Mouse (Mus musculus) limb, embryonic 12.5 days (tissue): ENCODE measurements around the gene Ebi3. TPM values are rescaled to one million over a fixed set of nuclear protein-coding genes. Genes with fewer than 3 reads are reported as not detected.
"Not testable (repeated sequence)": the region's sequence is repeated elsewhere in the genome, so short reads cannot be mapped to it uniquely, and the experiment has no call there.

ENCODE experiments used
- ATAC-seq: fragments of 200-750 bp; cut with Nextera tagmentation; 2 replicates; pipeline ENCODE4 v1.8.0; 2017; ENCODE audit warnings: low read depth, moderate TSS enrichment; ENCODE audit not compliant: insufficient number of reproducible peaks, insufficient read depth, low FRiP score, low TSS enrichment
- H3K27ac ChIP-seq: fragments of 300-500 bp; sonication (generic); 2 replicates; pipeline ENCODE4 v1.5.1; 2016; ENCODE audit warnings: mild to moderate bottlenecking, moderate library complexity
- H3K27me3 ChIP-seq: fragments of 300-500 bp; sonication (generic); 2 replicates; pipeline ENCODE4 v1.6.1; 2016; ENCODE audit warnings: mild to moderate bottlenecking, moderate library complexity
- H3K36me3 ChIP-seq: fragments of 300-500 bp; sonication (generic); 2 replicates; pipeline ENCODE4 v1.6.1; 2016; ENCODE audit warnings: mild to moderate bottlenecking, moderate library complexity
- H3K4me1 ChIP-seq: fragments of 300-500 bp; sonication (generic); replicated peaks from 2 replicates; pipeline ENCODE4 v1.6.1; 2016
- H3K4me2 ChIP-seq: fragments of 300-500 bp; sonication (generic); 2 replicates; pipeline ENCODE4 v1.6.1; 2016; ENCODE audit warnings: mild to moderate bottlenecking, moderate library complexity
- H3K4me3 ChIP-seq: fragments of 300-500 bp; sonication (generic); replicated peaks from 2 replicates; pipeline ENCODE4 v1.5.1; 2016; ENCODE audit warnings: mild to moderate bottlenecking
- H3K9ac ChIP-seq: fragments of 300-500 bp; sonication (generic); replicated peaks from 2 replicates; pipeline ENCODE4 v1.6.1; 2016; ENCODE audit warnings: mild to moderate bottlenecking, moderate library complexity
- H3K9me3 ChIP-seq: fragments of 300-500 bp; sonication (generic); 2 replicates; pipeline ENCODE4 v1.6.1; 2016; ENCODE audit warnings: mild to moderate bottlenecking, moderate library complexity
- WGBS: fragments of 180-500 bp; shearing (Covaris S2); methylation state at CpG from one replicate; pipeline ENCODE4 v1.1.7; 2016; 5-methylcytosine and 5-hydroxymethylcytosine counted together
- polyA plus RNA-seq: library from polyadenylated mRNA; unstranded; fragments of >200 nt; fragmentation: Nextera tagmentation; extraction: Ambion mirVana; gene quantifications from 2 replicates; pipeline ENCODE4 v1.2.1, GENCODE M21; 2016

Gene Ebi3
- 1.6 TPM in 2 replicates for polyA plus RNA-seq

GRCm38 (mm10) chr17:55952447-55953027, at the start of gene Ebi3:
Gene Ebi3 (plus strand): TSS chr17:55952640.
- Histone ChIP-seq H3K36me3 (no peaks in the 10 kb centered on the region), H3K27me3 (peaks cover 41% of the 10 kb centered on the region), H3K27ac (no peak within 1 kb of the TSS), H3K9ac (no peak within 1 kb of the TSS), H3K4me3 (no peak within 1 kb of the TSS), H3K4me2 (no peak within 1 kb of the TSS), H3K9me3 (no peaks in the 10 kb centered on the region), H3K4me1 (peaks cover 13% of the 10 kb centered on the region; the same call in 1 of the 2 replicates)
- WGBS = 71% methylated on average over 6 of the region's 6 CpGs
- no peak for ATAC-seq

- WGBS = 74% methylated on average over 2 of the region's 2 CpGs
- Histone ChIP-seq H3K4me2 (no peak overlapping the region), H3K27me3 (no peaks in the 10 kb centered on the region), H3K9ac (no peak overlapping the region), H3K4me3 (no peak overlapping the region), H3K4me1 (no peaks in the 10 kb centered on the region), H3K9me3 (peaks cover 16% of the 10 kb centered on the region), H3K27ac (no peak overlapping the region), H3K36me3 (peaks cover 5% of the 10 kb centered on the region)
- ATAC-seq = no peak
Measured at GRCm38 (mm10) chr17:55903087-55903486, 49.4 kb upstream of the Ebi3 start.

DNA sequence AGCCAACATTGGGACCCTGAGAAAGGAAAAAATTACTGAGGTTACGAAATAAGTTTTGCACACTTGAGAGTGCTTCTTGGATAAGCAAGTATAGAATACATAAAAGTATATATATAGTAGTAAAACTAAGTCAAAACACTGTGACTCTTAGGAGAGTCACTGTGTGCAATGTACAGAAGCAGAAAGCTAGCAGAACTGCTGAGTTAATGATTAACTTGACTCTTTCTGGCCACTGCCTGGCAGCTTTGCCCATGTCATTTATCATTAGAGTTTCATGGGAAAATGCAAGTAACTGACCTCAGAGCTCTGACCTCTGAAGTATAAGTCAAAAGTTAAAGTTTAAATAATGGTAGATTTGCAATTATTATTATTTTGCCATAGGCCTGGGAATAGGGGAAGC, 48.8 kb upstream of the Ebi3 start:
- WGBS = 95% methylated on average over 1 of the region's 1 CpGs
- Histone ChIP-seq H3K4me3 (no peak overlapping the region), H3K27me3 (no peaks in the 10 kb centered on the region), H3K4me2 (no peak overlapping the region), H3K9me3 (peaks cover 10% of the 10 kb centered on the region; the same call in 1 of the 2 replicates), H3K27ac (no peak overlapping the region), H3K9ac (no peak overlapping the region), H3K36me3 (no peaks in the 10 kb centered on the region), H3K4me1 (no peaks in the 10 kb centered on the region)
- ATAC-seq = no peak

DNA sequence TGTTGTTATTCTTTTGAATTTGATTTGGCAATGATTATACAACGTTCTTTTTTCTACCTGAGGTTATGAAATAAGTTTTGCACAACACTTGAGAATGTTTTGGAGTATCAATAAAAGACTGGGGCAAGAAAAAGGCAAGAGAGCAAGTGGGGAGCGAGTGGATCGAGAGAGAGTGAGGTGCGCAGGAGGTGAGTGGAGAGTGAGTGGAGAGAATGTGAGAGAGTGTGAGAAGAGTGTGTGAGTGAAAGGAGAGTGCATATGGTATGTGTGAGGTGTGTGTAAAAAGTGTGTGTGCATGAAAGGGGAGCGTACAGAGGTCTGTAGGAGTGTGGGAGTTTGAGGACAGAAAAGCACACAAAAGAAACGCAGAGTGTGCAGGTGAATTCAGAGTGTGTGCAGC, 48.3 kb upstream of the Ebi3 start:
- 79% methylated on average over 6 of the region's 6 CpGs for WGBS
- H3K27me3 ChIP-seq = no peaks in the 10 kb centered on the region

GRCm38 (mm10) chr17:55906669-55907068, 45.8 kb upstream of the Ebi3 start:
- ATAC-seq = no peak
- Histone ChIP-seq H3K4me2 (no peak overlapping the region), H3K4me3 (no peak overlapping the region), H3K27me3 (no peaks in the 10 kb centered on the region), H3K36me3 (no peaks in the 10 kb centered on the region), H3K27ac (no peak overlapping the region), H3K9me3 (0 out of 2 replicates have a peak, but pooled peaks cover 9% of the 10 kb centered on the region), H3K9ac (no peak overlapping the region), H3K4me1 (no peaks in the 10 kb centered on the region)

More for the DNA sequence above, 48.3 kb upstream of the Ebi3 start:
- Histone ChIP-seq H3K27ac (no peak overlapping the region), H3K4me3 (no peak overlapping the region), H3K9me3 (peaks cover 8% of the 10 kb centered on the region; the same call in 1 of the 2 replicates), H3K36me3 (no peaks in the 10 kb centered on the region), H3K4me1 (no peaks in the 10 kb centered on the region), H3K9ac (no peak overlapping the region), H3K4me2 (no peak overlapping the region)
- no peak for ATAC-seq

GRCm38 (mm10) chr17:55931553-55932502, 20.6 kb upstream of the Ebi3 start:
- Histone ChIP-seq H3K27ac (peak overlapping the region; percentile 87), H3K27me3 (no peaks in the 10 kb centered on the region), H3K4me3 (peak overlapping the region; percentile 56), H3K36me3 (no peaks in the 10 kb centered on the region; the same call in 1 of the 2 replicates), H3K9me3 (peaks cover 7% of the 10 kb centered on the region; the same call in 1 of the 2 replicates), H3K4me2 (peak overlapping the region; percentile 60), H3K9ac (peak overlapping the region; percentile 79), H3K4me1 (no peaks in the 10 kb centered on the region)
- WGBS = 2% methylated on average over 33 of the region's 33 CpGs
- ATAC-seq = peak; percentile 94

DNA sequence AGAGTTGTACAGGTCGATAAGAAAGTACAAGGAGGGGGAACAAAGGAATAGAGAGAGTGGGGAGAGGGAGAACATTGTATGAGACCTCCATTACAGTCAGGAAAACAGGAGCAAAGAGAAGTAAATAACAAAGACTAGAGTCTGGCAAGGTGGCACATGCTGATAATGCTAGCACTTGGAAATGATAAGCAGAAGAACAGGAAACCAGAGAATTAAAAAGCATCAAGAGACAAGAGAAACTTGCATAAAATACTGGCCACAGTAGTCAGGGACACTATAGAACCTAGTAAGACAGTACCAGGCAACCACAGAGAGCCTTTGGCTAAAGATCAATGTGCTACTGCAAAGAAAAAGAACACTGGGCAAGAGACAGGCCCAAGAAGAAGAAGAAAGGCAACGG, 19.8 kb upstream of the Ebi3 start:
- Histone ChIP-seq H3K27me3 (no peaks in the 10 kb centered on the region), H3K36me3 (no peaks in the 10 kb centered on the region; the same call in 1 of the 2 replicates), H3K27ac (no peak overlapping the region), H3K9me3 (peaks cover 11% of the 10 kb centered on the region; the same call in 1 of the 2 replicates), H3K4me2 (peak overlapping the region; percentile 60), H3K4me1 (no peaks in the 10 kb centered on the region), H3K9ac (no peak overlapping the region), H3K4me3 (peak overlapping the region; percentile 56)
- 68% methylated on average over 2 of the region's 2 CpGs for WGBS
- no peak for ATAC-seq

DNA sequence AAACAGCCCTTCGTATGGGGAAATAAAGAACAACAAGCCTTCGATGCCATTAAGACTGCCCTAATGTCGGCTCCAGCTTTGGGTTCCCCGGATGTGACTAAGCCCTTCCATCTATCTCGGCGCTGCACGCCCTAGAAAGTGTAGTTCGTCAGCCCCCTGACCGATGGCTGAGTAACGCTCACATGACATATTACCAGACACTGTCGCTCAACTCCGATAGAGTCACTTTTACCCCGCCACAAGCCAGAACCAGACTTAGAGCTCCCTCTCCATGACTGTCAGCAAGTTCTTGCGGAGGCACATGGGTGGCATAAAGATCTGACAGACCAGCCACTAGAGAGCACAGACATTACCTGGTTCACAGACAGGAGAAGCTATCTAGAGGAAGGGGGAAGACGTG, 19.2 kb upstream of the Ebi3 start:
- Histone ChIP-seq H3K36me3 (peaks cover 3% of the 10 kb centered on the region; the same call in 1 of the 2 replicates), H3K4me2 (peak overlapping the region; percentile 60), H3K9me3 (peaks cover 13% of the 10 kb centered on the region; the same call in 1 of the 2 replicates), H3K4me3 (no peak overlapping the region), H3K4me1 (no peaks in the 10 kb centered on the region), H3K27ac (no peak overlapping the region), H3K27me3 (no peaks in the 10 kb centered on the region), H3K9ac (no peak overlapping the region)
- ATAC-seq = no peak
- 91% methylated on average over 15 of the region's 15 CpGs for WGBS

- Histone ChIP-seq H3K4me3 (peak overlapping the region; percentile 51), H3K27ac (peak overlapping the region; percentile 89), H3K36me3 (peaks cover 14% of the 10 kb centered on the region), H3K4me2 (peak overlapping the region; percentile 81)
- H3K9ac ChIP-seq, H3K9me3 ChIP-seq, H3K4me1 ChIP-seq, H3K27me3 ChIP-seq, ATAC-seq: not testable (repeated sequence)
- WGBS = 38% methylated on average over 10 of the region's 10 CpGs
Measured at GRCm38 (mm10) chr17:55944387-55944865, 8.0 kb upstream of the Ebi3 start.

GRCm38 (mm10) chr17:55944866-55945682, 7.4 kb upstream of the Ebi3 start:
- not testable (repeated sequence) for H3K9me3 ChIP-seq, H3K4me1 ChIP-seq, H3K36me3 ChIP-seq, H3K27me3 ChIP-seq
- ATAC-seq = peak; percentile 96
- Histone ChIP-seq H3K27ac (peak overlapping the region; percentile 89), H3K9ac (peak overlapping the region; percentile 65), H3K4me3 (peak overlapping the region; percentile 51), H3K4me2 (peak overlapping the region; percentile 81)
- WGBS = under 1% methylated on average over 56 of the region's 56 CpGs
